Mouse (Mus musculus) frontal cortex, adult (tissue): ENCODE measurements at regions not wholly inside any gene's neighbourhood (a gene's known extent, or its start where the extent isn't known, plus 50 kb on each side); places are given as distances from the start of the nearest gene placed in this dataset.
A peak's percentile ranks its signal among the peaks of the same experiment; 100 is the strongest.

ENCODE experiments used
- ATAC-seq: cut with Nextera tagmentation; 2 replicates; pipeline ENCODE4 v1.9.2; 2017; ENCODE audit warnings: mild to moderate bottlenecking, moderate library complexity, mixed read lengths; ENCODE audit not compliant: low TSS enrichment

GRCm38 (mm10) chr3:47348451-47348850 lies 900.4 kb upstream of the Pabpc4l start:
- peak; percentile 99 for ATAC-seq

GRCm38 (mm10) chr3:47316356-47317028 lies 868.5 kb upstream of the Pabpc4l start:
- no peak for ATAC-seq

DNA sequence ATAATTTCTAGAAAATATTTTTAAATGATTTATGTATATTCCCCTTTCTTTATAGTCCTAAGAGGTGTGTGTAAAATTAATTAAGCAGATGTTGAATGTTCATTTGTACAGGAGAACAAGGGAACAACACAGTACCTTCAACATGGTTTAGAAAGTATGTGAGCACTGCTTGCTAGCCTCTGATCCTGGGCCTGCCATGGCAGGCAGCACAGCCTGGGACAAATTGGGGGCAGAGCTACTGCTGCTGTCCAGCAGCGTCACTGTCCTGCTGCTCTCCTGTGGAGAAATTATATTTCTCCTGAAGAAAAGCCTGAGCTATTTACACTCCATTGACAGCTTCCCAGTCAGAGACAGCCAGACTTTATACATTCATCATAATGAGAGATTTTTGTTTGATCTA lies 833.8 kb upstream of the Pabpc4l start:
- ATAC-seq = no peak

DNA sequence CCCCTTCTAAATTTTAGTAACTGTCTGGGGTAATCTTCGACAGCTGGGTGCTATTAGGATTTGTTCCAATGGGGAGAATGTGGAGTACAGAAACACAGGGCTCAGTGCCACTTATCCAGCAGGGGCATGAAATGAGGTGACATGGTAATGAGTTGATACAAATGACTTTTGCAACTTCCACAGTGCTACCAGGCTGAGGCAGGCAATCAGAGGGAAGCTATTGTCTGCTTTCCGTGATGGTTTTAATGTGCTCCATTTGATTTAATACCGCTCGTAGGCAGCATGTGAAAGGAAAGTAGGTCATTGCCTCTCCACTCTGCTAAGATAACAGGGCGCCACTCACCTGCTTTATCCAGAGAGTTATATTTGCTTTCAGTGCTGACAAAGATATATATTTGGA lies 832.3 kb upstream of the Pabpc4l start:
- no peak for ATAC-seq

GRCm38 (mm10) chr3:47241030-47241429 lies 793.0 kb upstream of the Pabpc4l start:
- ATAC-seq = no peak

DNA sequence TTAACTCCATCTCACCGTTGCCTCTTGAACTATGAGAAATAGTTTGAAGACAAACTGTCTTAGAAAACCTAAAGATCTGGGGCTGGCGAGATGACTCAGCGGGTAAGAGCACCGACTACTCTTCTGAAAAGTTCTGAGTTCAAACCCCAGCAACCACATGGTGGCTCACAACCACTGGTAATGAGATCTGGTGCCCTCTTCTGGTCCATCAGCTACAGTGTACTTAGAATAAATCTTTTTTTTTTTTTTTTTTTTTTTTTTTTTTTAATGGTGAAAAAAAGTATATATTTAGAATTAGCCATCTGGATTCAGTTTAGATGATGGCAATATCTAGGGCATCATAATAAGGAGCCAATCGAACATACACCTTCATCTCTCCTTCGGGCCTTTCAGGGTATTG lies 782.2 kb upstream of the Pabpc4l start:
- no peak for ATAC-seq

- ATAC-seq = no peak
Measured at GRCm38 (mm10) chr3:47218587-47218986, 770.6 kb upstream of the Pabpc4l start.

GRCm38 (mm10) chr3:47213141-47213540 lies 765.1 kb upstream of the Pabpc4l start:
- no peak for ATAC-seq

DNA sequence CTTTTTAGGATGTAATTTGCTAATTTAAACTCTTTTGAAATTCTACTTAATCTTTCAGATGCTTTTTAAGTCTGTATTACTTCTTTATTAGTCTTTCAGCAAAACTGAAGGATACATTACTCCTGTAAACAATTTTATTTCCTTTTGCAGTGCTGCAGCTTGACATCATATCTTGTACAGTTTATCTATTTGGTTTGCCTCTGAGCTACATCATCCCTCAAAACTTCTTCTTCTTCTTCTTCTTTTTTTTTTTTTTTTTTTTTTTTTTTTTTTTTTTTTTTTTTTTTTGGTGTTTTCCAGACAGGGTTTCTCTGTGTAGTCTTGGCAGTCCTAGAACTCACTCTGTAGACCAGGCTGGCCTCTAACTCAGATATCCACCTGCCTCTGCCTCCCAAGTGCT lies 749.6 kb upstream of the Pabpc4l start:
- ATAC-seq = no peak

GRCm38 (mm10) chr3:47184226-47184625 lies 736.2 kb upstream of the Pabpc4l start:
- ATAC-seq = no peak

- no peak for ATAC-seq
Measured at GRCm38 (mm10) chr3:47182762-47183161, 734.7 kb upstream of the Pabpc4l start.

GRCm38 (mm10) chr3:47180377-47180776 lies 732.4 kb upstream of the Pabpc4l start:
- ATAC-seq = no peak
